Mouse (Mus musculus): ENCODE measurements around the gene Uba6. TPM values are rescaled to one million over a fixed set of nuclear protein-coding genes. Genes with fewer than 3 reads are reported as not detected.

Gene Uba6
- total and polyA plus RNA-seq, 2 experiments: 0.69 to 5.5 TPM

- TF ChIP-seq CTCF (IDR thresholded peaks at IDR 0.05; ENCODE audit: low read depth, low read length) (no peak), POLR2A (IDR thresholded peaks at IDR 0.05; ENCODE audit: extremely low read depth, insufficient read depth, low read length) (no peak)
- H3K4me3 ChIP-seq (ENCODE audit: insufficient read depth, low read depth, low read length): no peak overlapping the region
- WGBS: 73% methylated on average over 9 of the region's 9 CpGs
Measured at GRCm38 (mm10) chr5:86094754-86095153, 77.8 kb downstream of the Uba6 start.

GRCm38 (mm10) chr5:86086751-86087150 is 85.9 kb downstream of the Uba6 start:
- DNase-seq (ENCODE audit: extremely low read depth, low read depth, low spot score): no peak
- WGBS: 78% methylated on average over 6 of the region's 6 CpGs
- Histone ChIP-seq H3K79me2 (ENCODE audit: control insufficient read depth, insufficient read depth, low read length) (no peaks in the 10 kb centered on the region), H3K4me3 (ENCODE audit: insufficient read depth, low read depth, low read length) (no peak overlapping the region), H3K27me3 (ENCODE audit: control insufficient read depth, insufficient read depth, low read length) (no peaks in the 10 kb centered on the region), H3K9ac (ENCODE audit: low read depth, low read length) (no peak overlapping the region), H3K36me3 (ENCODE audit: control insufficient read depth, insufficient read depth, low read length) (no peaks in the 10 kb centered on the region), H3K27ac (replicated peaks; ENCODE audit: insufficient read depth, low read depth, low read length) (no peak overlapping the region), H3K4me1 (ENCODE audit: control insufficient read depth, insufficient read depth, low read length) (no peaks in the 10 kb centered on the region)
- TF ChIP-seq POLR2A (IDR thresholded peaks at IDR 0.05; ENCODE audit: extremely low read depth, insufficient read depth, low read length) (no peak), CTCF (IDR thresholded peaks at IDR 0.05; ENCODE audit: low read depth, low read length) (no peak)

More at GRCm38 (mm10) chr5:86094754-86095153, 77.8 kb downstream of the Uba6 start:
- H3K79me2 ChIP-seq (ENCODE audit: control insufficient read depth, insufficient read depth, low read length): no peaks in the 10 kb centered on the region
- no peak overlapping the region for H3K9ac ChIP-seq (ENCODE audit: low read depth, low read length)
- no peaks in the 10 kb centered on the region for H3K27me3 ChIP-seq (ENCODE audit: control insufficient read depth, insufficient read depth, low read length)
- DNase-seq (ENCODE audit: extremely low read depth, low read depth, low spot score): no peak
- H3K36me3 ChIP-seq (ENCODE audit: control insufficient read depth, insufficient read depth, low read length): no peaks in the 10 kb centered on the region
- H3K4me1 ChIP-seq (ENCODE audit: control insufficient read depth, insufficient read depth, low read length): peaks cover 4% of the 10 kb centered on the region; the same call in 1 of the 2 replicates
- H3K27ac ChIP-seq (replicated peaks; ENCODE audit: insufficient read depth, low read depth, low read length): no peak overlapping the region

- H3K27me3 ChIP-seq (ENCODE audit: control insufficient read depth, insufficient read depth, low read length): no peaks in the 10 kb centered on the region
- TF ChIP-seq CTCF (IDR thresholded peaks at IDR 0.05; ENCODE audit: low read depth, low read length) (no peak), POLR2A (IDR thresholded peaks at IDR 0.05; ENCODE audit: extremely low read depth, insufficient read depth, low read length) (no peak)
- no peak overlapping the region for H3K4me3 ChIP-seq (ENCODE audit: insufficient read depth, low read depth, low read length)
- no peaks in the 10 kb centered on the region for H3K4me1 ChIP-seq (ENCODE audit: control insufficient read depth, insufficient read depth, low read length)
- DNase-seq (ENCODE audit: extremely low read depth, low read depth, low spot score): no peak
- no peaks in the 10 kb centered on the region for H3K36me3 ChIP-seq (ENCODE audit: control insufficient read depth, insufficient read depth, low read length)
- H3K9ac ChIP-seq (ENCODE audit: low read depth, low read length): no peak overlapping the region
- H3K27ac ChIP-seq (replicated peaks; ENCODE audit: insufficient read depth, low read depth, low read length): no peak overlapping the region
- H3K79me2 ChIP-seq (ENCODE audit: control insufficient read depth, insufficient read depth, low read length): no peaks in the 10 kb centered on the region
- WGBS: 79% methylated on average over 7 of the region's 7 CpGs
Measured at GRCm38 (mm10) chr5:86084979-86085378, 87.6 kb downstream of the Uba6 start.

- Histone ChIP-seq H3K9ac (ENCODE audit: low read depth, low read length) (no peak overlapping the region), H3K27ac (replicated peaks; ENCODE audit: insufficient read depth, low read depth, low read length) (no peak overlapping the region), H3K4me3 (ENCODE audit: insufficient read depth, low read depth, low read length) (no peak overlapping the region), H3K79me2 (ENCODE audit: control insufficient read depth, insufficient read depth, low read length) (no peaks in the 10 kb centered on the region), H3K27me3 (ENCODE audit: control insufficient read depth, insufficient read depth, low read length) (no peaks in the 10 kb centered on the region), H3K4me1 (ENCODE audit: control insufficient read depth, insufficient read depth, low read length) (no peaks in the 10 kb centered on the region), H3K36me3 (ENCODE audit: control insufficient read depth, insufficient read depth, low read length) (no peaks in the 10 kb centered on the region)
- WGBS: 39% methylated on average over 6 of the region's 6 CpGs
- no peak for TF ChIP-seq CTCF (IDR thresholded peaks at IDR 0.05; ENCODE audit: low read depth, low read length)
- no peak for TF ChIP-seq POLR2A (IDR thresholded peaks at IDR 0.05; ENCODE audit: extremely low read depth, insufficient read depth, low read length)
- DNase-seq (ENCODE audit: extremely low read depth, low read depth, low spot score): peak; percentile 82
Measured at GRCm38 (mm10) chr5:86083987-86084386, 88.6 kb downstream of the Uba6 start.

- H3K27me3 ChIP-seq (ENCODE audit: control insufficient read depth, insufficient read depth, low read length): no peaks in the 10 kb centered on the region
- H3K4me1 ChIP-seq (ENCODE audit: control insufficient read depth, insufficient read depth, low read length): no peaks in the 10 kb centered on the region
- TF ChIP-seq CTCF (IDR thresholded peaks at IDR 0.05; ENCODE audit: low read depth, low read length) (no peak), POLR2A (IDR thresholded peaks at IDR 0.05; ENCODE audit: extremely low read depth, insufficient read depth, low read length) (no peak)
- DNase-seq (ENCODE audit: extremely low read depth, low read depth, low spot score): peak; percentile 27
- no peak overlapping the region for H3K9ac ChIP-seq (ENCODE audit: low read depth, low read length)
- H3K27ac ChIP-seq (replicated peaks; ENCODE audit: insufficient read depth, low read depth, low read length): no peak overlapping the region
- no peaks in the 10 kb centered on the region for H3K36me3 ChIP-seq (ENCODE audit: control insufficient read depth, insufficient read depth, low read length)
- 77% methylated on average over 3 of the region's 3 CpGs for WGBS
- no peaks in the 10 kb centered on the region for H3K79me2 ChIP-seq (ENCODE audit: control insufficient read depth, insufficient read depth, low read length)
- H3K4me3 ChIP-seq (ENCODE audit: insufficient read depth, low read depth, low read length): no peak overlapping the region
Measured at GRCm38 (mm10) chr5:86078720-86079334, 93.8 kb downstream of the Uba6 start.

- Histone ChIP-seq H3K4me3 (ENCODE audit: insufficient read depth, low read depth, low read length) (no peak overlapping the region), H3K36me3 (ENCODE audit: control insufficient read depth, insufficient read depth, low read length) (no peaks in the 10 kb centered on the region), H3K9ac (ENCODE audit: low read depth, low read length) (no peak overlapping the region), H3K27ac (replicated peaks; ENCODE audit: insufficient read depth, low read depth, low read length) (no peak overlapping the region), H3K4me1 (ENCODE audit: control insufficient read depth, insufficient read depth, low read length) (no peaks in the 10 kb centered on the region), H3K79me2 (ENCODE audit: control insufficient read depth, insufficient read depth, low read length) (no peaks in the 10 kb centered on the region), H3K27me3 (ENCODE audit: control insufficient read depth, insufficient read depth, low read length) (no peaks in the 10 kb centered on the region)
- TF ChIP-seq CTCF (IDR thresholded peaks at IDR 0.05; ENCODE audit: low read depth, low read length) (no peak), POLR2A (IDR thresholded peaks at IDR 0.05; ENCODE audit: extremely low read depth, insufficient read depth, low read length) (no peak)
- 84% methylated on average over 4 of the region's 4 CpGs for WGBS
- no peak for DNase-seq (ENCODE audit: extremely low read depth, low read depth, low spot score)
Measured at GRCm38 (mm10) chr5:86072756-86073386, 99.7 kb downstream of the Uba6 start.

Measured in liver, adult 2 months (tissue).